8 mouse cellular contexts compared by ENCODE assay signal in the genomic region with DNA sequence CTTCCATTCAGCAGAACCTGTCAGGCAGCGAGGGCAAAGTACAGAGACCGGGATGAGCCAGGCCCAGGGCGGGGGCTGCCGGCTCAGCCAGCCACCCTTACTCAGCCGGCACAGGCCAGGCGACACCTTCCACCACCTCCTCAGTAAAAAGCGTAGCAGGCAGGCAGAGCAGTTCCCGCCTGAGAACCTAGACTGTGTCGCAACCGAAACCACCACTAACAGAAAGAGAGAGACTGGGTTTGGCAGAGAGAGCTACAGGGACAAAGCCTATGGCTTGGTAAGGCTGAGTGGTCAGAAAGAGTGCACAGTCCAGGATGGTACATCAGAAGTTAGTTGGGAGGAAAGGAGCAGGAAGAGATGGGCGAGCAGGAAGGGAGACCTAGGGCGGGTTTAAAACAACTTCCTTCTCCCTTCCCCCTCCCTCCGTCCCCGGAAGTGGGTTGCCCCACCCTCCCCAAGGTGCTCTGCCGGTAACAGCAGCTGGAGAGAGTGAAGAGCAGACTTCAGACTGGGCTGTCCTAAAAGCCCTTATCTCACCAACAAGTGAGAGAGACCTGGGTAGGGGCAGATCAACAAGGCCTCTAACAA. TPM values are rescaled to one million over a fixed set of nuclear protein-coding genes. Genes with fewer than 3 reads are reported as not detected.
DNase-seq lines count a peak whose midpoint lies in the region; ATAC-seq and TF ChIP-seq lines count a peak whose summit lies in the region.

No protein-coding gene starts in this region.

- H3K27ac ChIP-seq in left cerebral cortex, adult 2 months: peak overlapping the region; percentile 60
- H3K27ac ChIP-seq in embryonic facial prominence, embryonic 14.5 days (replicated peaks; ENCODE audit: low read depth, low read length): peak overlapping the region; percentile 28; the same call in 1 of the 2 replicates
- H3K27ac ChIP-seq in limb, embryonic 11.5 days (replicated peaks; ENCODE audit: low read depth, low read length): no peak overlapping the region

- peak overlapping the region; percentile 7; the same call in 1 of the 2 replicates for H3K4me2 ChIP-seq in embryonic facial prominence, embryonic 14.5 days (ENCODE audit: low read depth, low read length)
- no peak overlapping the region for H3K4me2 ChIP-seq in limb, embryonic 11.5 days (ENCODE audit: low read depth, severe bottlenecking)

- H3K36me3 ChIP-seq in embryonic facial prominence, embryonic 14.5 days (ENCODE audit: control insufficient read depth, insufficient read depth, low read length): peaks cover under 1% of the 10 kb centered on the region; the same call in 1 of the 2 replicates
- peaks cover 2% of the 10 kb centered on the region; the same call in 1 of the 2 replicates for H3K36me3 ChIP-seq in limb, embryonic 11.5 days (ENCODE audit: control insufficient read depth, insufficient read depth, low read length)

- no peaks in the 10 kb centered on the region for H3K9me3 ChIP-seq in embryonic facial prominence, embryonic 14.5 days (ENCODE audit: control insufficient read depth, low read length)
- H3K9me3 ChIP-seq in limb, embryonic 11.5 days (ENCODE audit: control insufficient read depth, low read length): no peaks in the 10 kb centered on the region

- peak overlapping the region; percentile 30; the same call in 1 of the 2 replicates for H3K9ac ChIP-seq in embryonic facial prominence, embryonic 14.5 days (ENCODE audit: low read depth, low read length)
- 0 out of 2 replicates have a peak overlapping the region, but pooled peaks have one; percentile 5 for H3K9ac ChIP-seq in limb, embryonic 11.5 days (ENCODE audit: low read length)

- intact Hi-C loops in left cerebral cortex, adult 2 months (cut with DNase I): no loop called here
- intact Hi-C loops in left cerebral cortex, postnatal 14 days (cut with DNase I): no loop called here
- intact Hi-C loops in left cerebral cortex, postnatal 10 days (cut with DNase I): no loop called here

- DNase-seq in left cerebral cortex, adult 2 months (ENCODE audit: extremely low spot score in 1 of 2, low spot score in 2 of 2): no peak
- no peak for DNase-seq in left cerebral cortex, postnatal 14 days (ENCODE audit: low spot score in 2 of 2)
- no peak for DNase-seq in embryonic facial prominence, embryonic 14.5 days (ENCODE audit: low spot score)
- DNase-seq in limb, embryonic 11.5 days (ENCODE audit: low spot score): peak; percentile 22
- peak; percentile 84 for DNase-seq in naive thymus-derived CD4-positive, alpha-beta T cell, adult 2 months (ENCODE audit: low read depth)
- DNase-seq in left cerebral cortex, postnatal 10 days (ENCODE audit: extremely low spot score in 1 of 2, low spot score in 2 of 2): no peak
- no peak for DNase-seq in ovary, postnatal 36 days (ENCODE audit: low spot score)
- DNase-seq in layer of hippocampus, adult 11-12 months (ENCODE audit: low spot score): no peak

- H3K4me3 ChIP-seq in left cerebral cortex, adult 2 months: no peak overlapping the region
- H3K4me3 ChIP-seq in embryonic facial prominence, embryonic 14.5 days (ENCODE audit: low read depth, low read length): no peak overlapping the region
- no peak overlapping the region for H3K4me3 ChIP-seq in limb, embryonic 11.5 days (ENCODE audit: low read depth, low read length)

- no peak for TF ChIP-seq CTCF in left cerebral cortex, adult 2 months (IDR thresholded peaks at IDR 0.05)

- H3K4me1 ChIP-seq in embryonic facial prominence, embryonic 14.5 days (ENCODE audit: control insufficient read depth, insufficient read depth, low read length): peaks cover 26% of the 10 kb centered on the region
- peaks cover 18% of the 10 kb centered on the region; the same call in 1 of the 2 replicates for H3K4me1 ChIP-seq in limb, embryonic 11.5 days (ENCODE audit: control insufficient read depth, insufficient read depth, low read length)

- ATAC-seq in embryonic facial prominence, embryonic 14.5 days (ENCODE audit: low read depth): peak; percentile 39; the same call in 1 of the 2 replicates
- no peak for ATAC-seq in limb, embryonic 11.5 days (ENCODE audit: insufficient number of reproducible peaks, low FRiP score, low TSS enrichment, low read depth)

- H3K27me3 ChIP-seq in embryonic facial prominence, embryonic 14.5 days (replicated peaks; ENCODE audit: control insufficient read depth, insufficient read depth, low read length): no peaks in the 10 kb centered on the region
- no peaks in the 10 kb centered on the region for H3K27me3 ChIP-seq in limb, embryonic 11.5 days (ENCODE audit: control insufficient read depth, insufficient read depth, low read length)

- 62% methylated on average over 14 of the region's 15 CpGs for WGBS in embryonic facial prominence, embryonic 14.5 days
- WGBS in limb, embryonic 11.5 days: 56% methylated on average over 15 of the region's 15 CpGs

RNA-seq across cellular contexts. Expression of gene Rcor2, which starts 28.0 kb away (rescaled TPM):
- total RNA-seq in left cerebral cortex, adult 2 months (2021): 10 to 100 TPM; 14.3 to 14.7 TPM
- total RNA-seq in left cerebral cortex, postnatal 14 days (2021): 10 to 100 TPM; 15.7 to 16.3 TPM
- 10.8 and 11.7 TPM in 2 replicates for polyA plus RNA-seq in embryonic facial prominence, embryonic 14.5 days (2014; fragmentation: Nextera tagmentation; extraction: Ambion mirVana)
- 22.6 and 30.0 TPM in 2 replicates for polyA plus RNA-seq in limb, embryonic 11.5 days (2014; fragmentation: Nextera tagmentation; extraction: Ambion mirVana)
- 10 to 100 TPM; 16.0 to 18.7 TPM for total RNA-seq in left cerebral cortex, postnatal 10 days (2021)

RNA-seq across cellular contexts. Expression of gene Mark2, which starts 46.5 kb away (rescaled TPM):
- total RNA-seq in left cerebral cortex, adult 2 months (2021): 100 to 1,000 TPM; 133 to 148 TPM
- 100 to 1,000 TPM; 136 to 140 TPM for total RNA-seq in left cerebral cortex, postnatal 14 days (2021)
- polyA plus RNA-seq in embryonic facial prominence, embryonic 14.5 days (2014; fragmentation: Nextera tagmentation; extraction: Ambion mirVana): 42.0 and 42.1 TPM in 2 replicates
- 46.8 and 53.6 TPM in 2 replicates for polyA plus RNA-seq in limb, embryonic 11.5 days (2014; fragmentation: Nextera tagmentation; extraction: Ambion mirVana)
- 100 to 1,000 TPM; 113 to 116 TPM for total RNA-seq in left cerebral cortex, postnatal 10 days (2021)

RNA-seq across cellular contexts. Expression of gene Naa40, which starts 54.2 kb away (rescaled TPM):
- total RNA-seq in left cerebral cortex, adult 2 months (2021): 10 to 100 TPM; 35.7 to 37.4 TPM
- total RNA-seq in left cerebral cortex, postnatal 14 days (2021): 10 to 100 TPM; 34.4 to 35.7 TPM
- polyA plus RNA-seq in embryonic facial prominence, embryonic 14.5 days (2014; fragmentation: Nextera tagmentation; extraction: Ambion mirVana): 47.8 and 48.4 TPM in 2 replicates
- polyA plus RNA-seq in limb, embryonic 11.5 days (2014; fragmentation: Nextera tagmentation; extraction: Ambion mirVana): 83.9 and 85.1 TPM in 2 replicates
- 10 to 100 TPM; 40.6 to 41.5 TPM for total RNA-seq in left cerebral cortex, postnatal 10 days (2021)

Comparison
In these comparisons a context has a peak if more than half of its experiments do, and no peak if none do; other contexts are left out.
1. DNase-seq: peak in limb, embryonic 11.5 days (single experiment) and naive thymus-derived CD4-positive, alpha-beta T cell, adult 2 months (single experiment); none in left cerebral cortex, adult 2 months (0 of 2), left cerebral cortex, postnatal 14 days (0 of 2), embryonic facial prominence, embryonic 14.5 days (single experiment), left cerebral cortex, postnatal 10 days (0 of 2), ovary, postnatal 36 days (single experiment) and layer of hippocampus, adult 11-12 months (single experiment).